Mouse (Mus musculus) small intestine, adult 2 months (tissue): ENCODE data around the gene Cdk12. TPM values are rescaled to one million over a fixed set of nuclear protein-coding genes. Genes with fewer than 3 reads are reported as not detected.
"Not testable (repeated sequence)": the region's sequence is repeated elsewhere in the genome, so short reads cannot be mapped to it uniquely, and the experiment has no call there.

Source experiments
- H3K27ac ChIP-seq: fragments of 200-500 bp; 2 replicates; pipeline ENCODE4 v1.5.1; 2012; ENCODE audit warnings: low read depth, low read length, control low read depth, inconsistent platforms; ENCODE audit not compliant: insufficient read depth
- H3K27me3 ChIP-seq: fragments of 200-500 bp; 2 replicates; pipeline ENCODE4 v1.6.1; 2012; ENCODE audit warnings: mild to moderate bottlenecking, moderate library complexity, low read length, inconsistent platforms; ENCODE audit not compliant: control insufficient read depth, insufficient read depth
- H3K36me3 ChIP-seq: fragments of 200-500 bp; 2 replicates; pipeline ENCODE4 v1.6.1; 2012; ENCODE audit warnings: mild to moderate bottlenecking, low read length, control low read depth, inconsistent platforms; ENCODE audit not compliant: control insufficient read depth, insufficient read depth
- H3K4me1 ChIP-seq: fragments of 200-500 bp; 2 replicates; pipeline ENCODE4 v1.6.1; 2012; ENCODE audit warnings: low read length, inconsistent platforms, mixed read lengths; ENCODE audit not compliant: control insufficient read depth, insufficient read depth, insufficient read length
- H3K4me3 ChIP-seq: fragments of 200-500 bp; 2 replicates; pipeline ENCODE4 v1.5.1; 2012; ENCODE audit warnings: low read depth, mild to moderate bottlenecking, control low read depth, inconsistent platforms, low read length, moderate library complexity
- CTCF ChIP-seq: fragments of 200-500 bp; IDR thresholded peaks from 2 replicates; pipeline ENCODE4 v1.5.1; 2012; ENCODE audit warnings: low read depth, mild to moderate bottlenecking, control low read depth, inconsistent platforms, low read length, moderate library complexity, mixed read lengths; ENCODE audit not compliant: insufficient replicate concordance, insufficient read length; ENCODE audit errors: extremely low read depth
- POLR2A ChIP-seq: fragments of 200-500 bp; IDR thresholded peaks from 2 replicates; pipeline ENCODE4 v1.6.1; 2012; ENCODE audit warnings: low read depth, mild to moderate bottlenecking, control low read depth, inconsistent platforms, low read length, moderate library complexity
- WGBS: fragments of 180-500 bp; shearing (Covaris S2); methylation state at CpG from one replicate; pipeline ENCODE4 v1.1.7; 2018; 5-methylcytosine and 5-hydroxymethylcytosine counted together
- polyA plus RNA-seq: library from polyadenylated mRNA; depleted of rRNA; stranded (reverse); fragments of >200 nt; gene quantifications from 2 replicates; pipeline ENCODE4 v1.2.3, GENCODE M21; 2012

The Cdk12 gene
- polyA plus RNA-seq, 1 experiment: 8.1 TPM

- TF ChIP-seq CTCF (no peak), POLR2A (no peak)
- Histone ChIP-seq H3K4me1 (no peaks in the 10 kb centered on the region), H3K36me3 (peaks cover 51% of the 10 kb centered on the region), H3K27ac (no peak overlapping the region), H3K4me3 (no peak overlapping the region), H3K27me3 (no peaks in the 10 kb centered on the region)
- WGBS: 69% methylated on average over 1 of the region's 1 CpGs
Measured at GRCm38 (mm10) chr11:98213311-98213710, 10.5 kb downstream of the Cdk12 start.

- Histone ChIP-seq H3K4me1 (no peaks in the 10 kb centered on the region), H3K27ac (no peak overlapping the region), H3K27me3 (no peaks in the 10 kb centered on the region), H3K4me3 (no peak overlapping the region), H3K36me3 (peaks cover 62% of the 10 kb centered on the region)
- WGBS: 87% methylated on average over 1 of the region's 1 CpGs
- TF ChIP-seq POLR2A (no peak), CTCF (no peak)
Measured at GRCm38 (mm10) chr11:98226349-98226748, 23.5 kb downstream of the Cdk12 start.

- Histone ChIP-seq H3K36me3 (peaks cover 56% of the 10 kb centered on the region), H3K4me3 (no peak overlapping the region), H3K27me3 (no peaks in the 10 kb centered on the region), H3K4me1 (no peaks in the 10 kb centered on the region), H3K27ac (no peak overlapping the region)
- 75% methylated on average over 3 of the region's 3 CpGs for WGBS
- TF ChIP-seq POLR2A (no peak), CTCF (no peak)
Measured at GRCm38 (mm10) chr11:98238416-98238815, 35.6 kb downstream of the Cdk12 start.

GRCm38 (mm10) chr11:98238995-98239394 lies 36.1 kb downstream of the Cdk12 start:
- no peak overlapping the region for H3K27ac ChIP-seq
- WGBS: 79% methylated on average over 3 of the region's 3 CpGs
- H3K4me1 ChIP-seq: no peaks in the 10 kb centered on the region
- no peak overlapping the region for H3K4me3 ChIP-seq
- H3K36me3 ChIP-seq: peaks cover 56% of the 10 kb centered on the region
- TF ChIP-seq POLR2A: no peak
- no peak for TF ChIP-seq CTCF
- no peaks in the 10 kb centered on the region for H3K27me3 ChIP-seq

GRCm38 (mm10) chr11:98242910-98243309 lies 40.1 kb downstream of the Cdk12 start:
- 74% methylated on average over 3 of the region's 3 CpGs for WGBS
- H3K4me3 ChIP-seq, H3K27me3 ChIP-seq, H3K27ac ChIP-seq, H3K4me1 ChIP-seq: not testable (repeated sequence)
- H3K36me3 ChIP-seq: peaks cover 59% of the 10 kb centered on the region

- Histone ChIP-seq H3K4me3 (no peak overlapping the region), H3K27me3 (no peaks in the 10 kb centered on the region), H3K27ac (no peak overlapping the region), H3K4me1 (no peaks in the 10 kb centered on the region), H3K36me3 (peaks cover 52% of the 10 kb centered on the region)
- TF ChIP-seq CTCF: no peak
- no peak for TF ChIP-seq POLR2A
- 92% methylated on average over 3 of the region's 3 CpGs for WGBS
Measured at GRCm38 (mm10) chr11:98244415-98244814, 41.6 kb downstream of the Cdk12 start.

GRCm38 (mm10) chr11:98247325-98247724 lies 44.5 kb downstream of the Cdk12 start:
- no peak for TF ChIP-seq CTCF
- TF ChIP-seq POLR2A: no peak
- WGBS: 60% methylated on average over 1 of the region's 1 CpGs
- Histone ChIP-seq H3K4me3 (no peak overlapping the region), H3K4me1 (no peaks in the 10 kb centered on the region), H3K36me3 (peaks cover 45% of the 10 kb centered on the region), H3K27me3 (no peaks in the 10 kb centered on the region), H3K27ac (no peak overlapping the region)

GRCm38 (mm10) chr11:98253807-98254206 lies 50.9 kb downstream of the Cdk12 start:
- 91% methylated on average over 2 of the region's 2 CpGs for WGBS
- no peak overlapping the region for H3K4me3 ChIP-seq
- no peaks in the 10 kb centered on the region for H3K27me3 ChIP-seq
- TF ChIP-seq CTCF (no peak), POLR2A (no peak)
- H3K36me3 ChIP-seq: peaks cover 12% of the 10 kb centered on the region
- H3K4me1 ChIP-seq: no peaks in the 10 kb centered on the region
- H3K27ac ChIP-seq: no peak overlapping the region
